Mouse (Mus musculus) thymus, adult 2 months (tissue): ENCODE results near the gene Sptbn4.

Source experiments
- CTCF ChIP-seq: fragments of 200-500 bp; IDR thresholded peaks from 2 replicates; pipeline ENCODE4 v1.5.1; 2012; ENCODE audit warnings: mild to moderate bottlenecking, control low read depth, low read length, moderate library complexity, borderline replicate concordance; ENCODE audit not compliant: control insufficient read depth, poor library complexity, insufficient read depth; ENCODE audit errors: extremely low read depth
- POLR2A ChIP-seq: fragments of 200-500 bp; IDR thresholded peaks from 2 replicates; pipeline ENCODE4 v1.6.1; 2012; ENCODE audit warnings: mild to moderate bottlenecking, low read length, control low read depth, moderate library complexity; ENCODE audit not compliant: control insufficient read depth, poor library complexity, insufficient read depth; ENCODE audit errors: extremely low read depth

DNA sequence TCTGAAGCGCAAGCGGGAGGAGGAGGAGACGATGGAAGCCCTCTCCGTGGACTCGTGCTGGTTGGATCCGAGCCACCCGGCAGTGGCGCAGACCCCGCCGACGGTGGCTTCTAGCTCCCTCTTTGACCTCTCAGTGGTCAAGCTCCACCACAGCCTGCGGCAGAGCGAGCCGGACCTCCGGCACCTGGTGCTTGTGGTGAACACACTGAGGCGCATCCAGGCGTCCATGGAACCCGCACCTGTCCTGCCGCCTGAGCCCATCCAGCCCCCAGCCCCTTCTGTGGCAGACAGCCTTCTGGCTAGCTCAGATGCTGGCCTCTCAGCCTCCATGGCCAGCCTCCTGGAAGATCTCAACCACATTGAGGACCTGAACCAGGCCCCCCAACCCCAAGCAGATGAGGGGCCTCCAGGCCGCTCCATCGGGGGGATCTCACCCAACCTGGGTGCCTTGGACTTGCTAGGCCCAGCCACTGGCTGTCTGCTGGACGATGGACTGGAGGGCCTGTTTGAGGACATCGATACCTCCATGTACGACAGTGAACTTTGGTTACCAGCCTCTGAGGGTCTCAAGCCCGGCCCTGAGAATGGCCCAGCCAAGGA lies 41.9 kb upstream of the Sptbn4 start:
- TF ChIP-seq CTCF (no peak), POLR2A (no peak)
